Mouse (Mus musculus) intestine, postnatal 0 days (tissue): ENCODE measurements at regions not wholly inside any gene's neighbourhood (a gene's known extent, or its start where the extent isn't known, plus 50 kb on each side); places are given as distances from the start of the nearest gene placed in this dataset.

ENCODE experiments used
- ATAC-seq: fragments of 200-750 bp; cut with Nextera tagmentation; 2 replicates; pipeline ENCODE4 v1.8.0; 2017; ENCODE audit warnings: mild to moderate bottlenecking, moderate TSS enrichment, moderate library complexity
- H3K27ac ChIP-seq: fragments of 300-500 bp; sonication (generic); 2 replicates; pipeline ENCODE4 v1.5.1; 2014; ENCODE audit warnings: mild to moderate bottlenecking, low read depth, low read length, moderate library complexity
- H3K27me3 ChIP-seq: fragments of 300-500 bp; sonication (generic); replicated peaks from 2 replicates; pipeline ENCODE4 v1.6.1; 2014; ENCODE audit warnings: low read length, mixed read lengths; ENCODE audit not compliant: control insufficient read depth, insufficient read depth
- H3K36me3 ChIP-seq: fragments of 300-500 bp; sonication (generic); 2 replicates; pipeline ENCODE4 v1.6.1; 2014; ENCODE audit warnings: mild to moderate bottlenecking, moderate library complexity; ENCODE audit not compliant: control insufficient read depth, insufficient read depth
- H3K4me1 ChIP-seq: fragments of 300-500 bp; sonication (generic); replicated peaks from 2 replicates; pipeline ENCODE4 v1.6.1; 2014; ENCODE audit warnings: antibody characterized with exemption, low read length, mixed read lengths; ENCODE audit not compliant: control insufficient read depth, insufficient read depth
- H3K4me2 ChIP-seq: fragments of 300-500 bp; sonication (generic); replicated peaks from 2 replicates; pipeline ENCODE4 v1.6.1; 2014; ENCODE audit warnings: low read depth, mild to moderate bottlenecking, moderate library complexity
- H3K4me3 ChIP-seq: fragments of 300-500 bp; sonication (generic); 2 replicates; pipeline ENCODE4 v1.5.1; 2014; ENCODE audit warnings: low read depth, low read length
- H3K9ac ChIP-seq: fragments of 300-500 bp; sonication (generic); 2 replicates; pipeline ENCODE4 v1.6.1; 2014; ENCODE audit warnings: mild to moderate bottlenecking, low read depth, low read length
- H3K9me3 ChIP-seq: fragments of 300-500 bp; sonication (generic); 2 replicates; pipeline ENCODE4 v1.6.1; 2016; ENCODE audit warnings: mixed run types; ENCODE audit not compliant: control insufficient read depth
- CTCF ChIP-seq: sonication (generic); IDR thresholded peaks from 2 replicates; pipeline ENCODE4 v1.5.1; 2016; ENCODE audit warnings: low read depth, mild to moderate bottlenecking, control low read depth, antibody characterized with exemption, moderate library complexity
- WGBS: fragments of 180-500 bp; shearing (Covaris S2); extraction: QIAGEN DNeasy Blood & Tissue Kit; methylation state at CpG from one replicate; pipeline ENCODE4 v1.1.7; 2014; 5-methylcytosine and 5-hydroxymethylcytosine counted together

GRCm38 (mm10) chr9:116323871-116324721 is 148.9 kb upstream of the Tgfbr2 start:
- ATAC-seq = no peak
- Histone ChIP-seq H3K4me2 (no peak overlapping the region), H3K9me3 (no peaks in the 10 kb centered on the region), H3K4me1 (no peaks in the 10 kb centered on the region), H3K9ac (no peak overlapping the region), H3K27ac (no peak overlapping the region), H3K4me3 (no peak overlapping the region), H3K27me3 (no peaks in the 10 kb centered on the region), H3K36me3 (no peaks in the 10 kb centered on the region)
- WGBS = 78% methylated on average over 9 of the region's 9 CpGs
- no peak for TF ChIP-seq CTCF

- H3K27ac ChIP-seq = no peak overlapping the region
- 0 out of 2 replicates have a peak, but pooled peaks have one; percentile 41 for ATAC-seq
- no peak overlapping the region for H3K4me2 ChIP-seq
- H3K9me3 ChIP-seq = no peaks in the 10 kb centered on the region
- no peaks in the 10 kb centered on the region for H3K36me3 ChIP-seq
- WGBS = 68% methylated on average over 6 of the region's 6 CpGs
- no peak overlapping the region for H3K9ac ChIP-seq
- H3K4me3 ChIP-seq = no peak overlapping the region
- no peak for TF ChIP-seq CTCF
- H3K4me1 ChIP-seq = no peaks in the 10 kb centered on the region
- no peaks in the 10 kb centered on the region for H3K27me3 ChIP-seq
These were observed 146.7 kb upstream of the Tgfbr2 start for GRCm38 (mm10) chr9:116321908-116322307.

- ATAC-seq = peak; percentile 91
- Histone ChIP-seq H3K4me1 (no peaks in the 10 kb centered on the region), H3K9ac (no peak overlapping the region), H3K36me3 (no peaks in the 10 kb centered on the region), H3K4me3 (no peak overlapping the region), H3K27ac (no peak overlapping the region), H3K27me3 (no peaks in the 10 kb centered on the region), H3K9me3 (no peaks in the 10 kb centered on the region), H3K4me2 (no peak overlapping the region)
- WGBS = 59% methylated on average over 3 of the region's 3 CpGs
- no peak for TF ChIP-seq CTCF
These were observed 144.3 kb upstream of the Tgfbr2 start for GRCm38 (mm10) chr9:116319421-116319820.

DNA sequence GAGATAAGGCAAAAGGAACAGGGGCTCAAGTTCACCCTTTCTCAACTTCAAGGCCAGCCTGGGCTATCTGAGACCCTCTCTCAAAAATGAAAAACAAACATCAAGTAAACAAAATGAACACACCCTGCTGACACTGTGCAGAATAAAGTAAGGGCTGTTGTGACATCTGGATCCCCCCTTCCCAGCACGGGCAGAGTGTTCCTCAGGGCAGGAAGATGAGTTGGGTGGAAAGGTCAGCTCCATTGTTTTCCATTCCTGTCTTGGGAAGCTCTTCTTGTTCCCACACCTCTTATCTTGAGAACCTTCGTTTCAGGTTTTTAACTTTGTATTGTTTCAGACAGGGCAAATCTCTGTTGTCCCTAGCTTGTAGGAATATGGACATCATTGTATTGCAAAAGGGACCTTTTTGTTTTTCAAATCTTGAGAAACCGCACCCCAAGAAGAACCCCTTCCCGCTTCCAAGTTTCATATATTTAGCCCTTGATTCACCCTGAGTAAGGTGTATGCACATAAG is 141.5 kb upstream of the Tgfbr2 start:
- Histone ChIP-seq H3K4me1 (no peaks in the 10 kb centered on the region), H3K9ac (no peak overlapping the region), H3K36me3 (no peaks in the 10 kb centered on the region), H3K27ac (no peak overlapping the region), H3K4me3 (no peak overlapping the region), H3K27me3 (no peaks in the 10 kb centered on the region), H3K9me3 (no peaks in the 10 kb centered on the region), H3K4me2 (no peak overlapping the region)
- no peak for ATAC-seq
- no peak for TF ChIP-seq CTCF
- WGBS = 69% methylated on average over 4 of the region's 4 CpGs

- ATAC-seq = no peak
- Histone ChIP-seq H3K4me3 (no peak overlapping the region), H3K4me1 (no peaks in the 10 kb centered on the region), H3K9ac (no peak overlapping the region), H3K27ac (no peak overlapping the region), H3K27me3 (no peaks in the 10 kb centered on the region), H3K9me3 (no peaks in the 10 kb centered on the region), H3K36me3 (no peaks in the 10 kb centered on the region), H3K4me2 (no peak overlapping the region)
- TF ChIP-seq CTCF = no peak
These were observed 139.6 kb upstream of the Tgfbr2 start for GRCm38 (mm10) chr9:116314803-116315202.

- no peak overlapping the region for H3K4me3 ChIP-seq
- no peak overlapping the region for H3K27ac ChIP-seq
- peak; percentile 38; the same call in 1 of the 2 replicates for ATAC-seq
- no peaks in the 10 kb centered on the region for H3K9me3 ChIP-seq
- H3K36me3 ChIP-seq = no peaks in the 10 kb centered on the region
- H3K9ac ChIP-seq = no peak overlapping the region
- H3K4me2 ChIP-seq = no peak overlapping the region
- WGBS = 44% methylated on average over 14 of the region's 14 CpGs
- no peaks in the 10 kb centered on the region for H3K4me1 ChIP-seq
- no peaks in the 10 kb centered on the region for H3K27me3 ChIP-seq
- no peak for TF ChIP-seq CTCF
These were observed 139.0 kb upstream of the Tgfbr2 start for GRCm38 (mm10) chr9:116313932-116314790.
